Mouse (Mus musculus) megakaryocyte, adult 5-6 weeks (primary cell): Measurements from ENCODE around the gene Pdzd2. TPM values are rescaled to one million over a fixed set of nuclear protein-coding genes. Genes with fewer than 3 reads are reported as not detected.
A peak's percentile ranks its signal among the peaks of the same experiment; 100 is the strongest.

Experiments
- ATAC-seq: 2 replicates; pipeline ENCODE4 v1.8.0; 2016; ENCODE audit warnings: mild to moderate bottlenecking, inconsistent platforms; ENCODE audit not compliant: poor library complexity, severe bottlenecking
- total RNA-seq, 2 experiments: library from RNA; stranded (forward) in 1 of 2; stranded (reverse) in 1 of 2; fragments of 153-499, 151-499 nt in 1 of 2; fragments of 221-1000, 200-1000 nt in 1 of 2; gene quantifications; 2 replicates each; pipeline versions ENCODE4 v1.2.3 to v1.2.4; 2015 to 2017

Gene Pdzd2
- total RNA-seq, 2 experiments from 2014 or later, result 0.22 to 0.59 TPM

DNA sequence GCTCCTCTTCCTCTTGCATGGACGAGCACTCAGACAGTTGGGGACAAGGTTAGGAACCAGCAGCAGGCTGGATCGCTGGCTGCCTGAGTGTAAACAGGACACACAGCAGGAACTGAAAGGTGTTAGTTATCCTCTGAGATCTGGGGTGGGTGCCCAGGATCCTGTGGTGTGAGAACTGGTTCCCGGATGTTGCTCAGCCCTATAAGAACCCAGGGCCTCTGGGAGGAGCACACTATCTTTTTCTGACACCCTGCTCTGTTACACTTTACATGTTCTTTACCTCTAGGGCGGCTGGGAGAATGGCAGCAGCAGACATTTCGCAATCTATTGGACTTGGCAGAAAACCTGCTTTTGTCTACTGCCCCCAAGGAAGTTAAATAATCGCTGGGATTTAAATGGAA is 300.4 kb downstream of the Pdzd2 start:
- peak; percentile 34 for ATAC-seq

DNA sequence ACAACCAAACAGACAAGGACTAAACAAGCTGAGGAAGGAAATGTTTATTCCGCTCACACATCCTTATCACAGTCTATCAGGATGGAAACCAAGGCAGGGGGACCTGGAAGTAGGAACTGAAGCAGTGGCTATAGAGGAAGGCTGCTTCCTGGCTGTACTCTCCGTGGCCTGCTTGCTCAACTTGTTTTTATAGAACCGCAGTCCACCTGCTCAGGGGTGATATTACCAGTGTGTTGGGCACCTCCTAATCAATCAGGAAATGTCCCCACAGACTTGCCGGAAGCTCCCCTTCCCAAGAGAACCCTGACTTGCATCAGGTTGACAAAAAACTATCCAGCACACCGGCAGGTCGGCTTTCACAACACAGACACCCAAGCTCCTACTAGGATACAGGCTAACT is 301.0 kb downstream of the Pdzd2 start:
- peak; percentile 16; the same call in 1 of the 2 replicates for ATAC-seq

DNA sequence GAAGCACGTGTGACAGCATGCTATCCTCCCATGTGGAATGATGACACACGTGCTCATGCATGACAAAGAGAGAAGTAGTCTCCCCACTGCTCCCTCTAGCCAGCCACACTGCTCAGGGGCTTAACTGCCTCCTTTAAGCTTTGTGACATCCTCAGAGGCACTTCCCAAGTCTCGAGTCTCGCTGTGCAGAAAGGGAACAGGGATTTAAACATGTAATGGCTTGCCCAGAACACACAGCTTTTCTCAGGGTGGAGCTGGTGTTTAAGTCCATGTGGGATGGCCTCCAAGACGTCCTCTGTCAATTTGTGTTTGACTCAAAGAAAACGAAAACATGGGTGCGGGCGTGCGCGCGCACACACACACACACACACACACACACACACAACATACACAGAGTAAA is 301.6 kb downstream of the Pdzd2 start:
- ATAC-seq, result 0 out of 2 replicates have a peak, but pooled peaks have one; percentile 13

DNA sequence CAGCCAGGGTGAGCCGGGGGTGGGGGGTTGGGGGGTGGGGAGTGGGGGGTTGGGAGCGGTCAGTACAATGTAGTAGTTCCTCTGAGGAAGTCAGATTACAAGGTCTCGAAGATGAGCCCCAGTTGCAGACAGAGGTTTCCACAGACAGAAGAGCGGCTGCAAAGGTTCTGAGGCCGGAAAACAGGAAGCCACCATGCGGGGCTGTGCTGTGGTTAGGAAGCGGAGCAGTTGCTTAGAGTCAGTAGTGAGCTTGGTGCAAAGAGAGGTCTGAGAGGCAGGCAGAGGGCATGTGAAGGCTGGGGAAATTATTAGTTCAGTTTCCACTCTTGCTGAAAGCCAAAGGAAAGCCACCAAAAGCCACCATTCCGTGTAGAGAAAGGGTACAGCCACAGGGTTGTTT is 303.8 kb downstream of the Pdzd2 start:
- peak; percentile 79 for ATAC-seq

DNA sequence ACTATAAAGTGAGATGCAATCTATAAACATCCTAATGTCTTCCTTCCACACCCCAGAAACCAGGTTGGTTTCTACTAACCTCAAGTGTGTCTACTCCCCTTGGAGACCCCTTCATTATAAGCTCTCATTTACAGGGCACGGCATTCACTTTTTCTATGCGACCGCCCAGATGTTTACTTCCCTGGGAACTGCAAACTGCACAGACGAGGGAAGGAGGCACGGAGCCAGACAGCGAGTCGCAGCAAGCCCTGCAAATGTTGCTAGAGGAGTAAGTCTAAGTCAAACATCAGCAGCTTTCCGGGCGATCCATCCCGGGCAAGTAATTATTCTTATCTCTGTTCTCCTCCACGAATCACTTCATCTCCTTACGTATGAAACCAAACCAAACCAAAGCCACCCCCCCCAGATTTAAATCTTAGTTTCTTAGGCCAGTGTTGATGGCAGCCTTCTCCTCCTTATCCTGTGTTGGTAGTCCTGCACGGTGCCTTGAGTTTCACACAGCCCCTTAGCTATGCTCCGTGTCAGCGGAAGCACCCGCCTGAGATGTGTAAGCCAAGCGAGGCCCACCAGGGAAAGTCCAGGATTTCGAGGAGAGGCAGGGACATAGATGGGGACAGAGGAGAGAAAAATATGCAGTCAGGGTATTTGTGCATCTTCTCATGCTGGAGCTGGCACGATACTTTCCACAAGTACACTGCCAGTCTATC is 305.7 kb downstream of the Pdzd2 start:
- ATAC-seq, result no peak

DNA sequence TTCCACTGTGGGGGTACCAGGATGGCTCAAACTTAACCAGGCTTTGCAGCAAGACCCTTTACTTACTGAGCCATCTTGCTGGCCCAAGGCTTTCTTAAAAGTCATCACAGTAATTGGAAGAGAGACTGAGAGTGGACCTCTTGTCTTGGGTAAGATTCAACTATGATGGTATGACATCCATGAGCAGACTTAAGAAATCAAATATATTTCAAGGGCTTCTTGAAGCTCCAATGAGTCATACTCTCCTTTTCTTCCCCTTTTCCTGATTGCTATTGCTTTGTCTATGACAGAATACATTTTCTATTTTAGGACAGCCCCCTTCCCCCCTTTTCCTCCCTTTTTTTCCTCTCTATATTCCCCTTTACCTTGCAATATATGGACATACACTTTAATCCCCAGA is 306.8 kb downstream of the Pdzd2 start:
- ATAC-seq, result peak; percentile 17; the same call in 1 of the 2 replicates

DNA sequence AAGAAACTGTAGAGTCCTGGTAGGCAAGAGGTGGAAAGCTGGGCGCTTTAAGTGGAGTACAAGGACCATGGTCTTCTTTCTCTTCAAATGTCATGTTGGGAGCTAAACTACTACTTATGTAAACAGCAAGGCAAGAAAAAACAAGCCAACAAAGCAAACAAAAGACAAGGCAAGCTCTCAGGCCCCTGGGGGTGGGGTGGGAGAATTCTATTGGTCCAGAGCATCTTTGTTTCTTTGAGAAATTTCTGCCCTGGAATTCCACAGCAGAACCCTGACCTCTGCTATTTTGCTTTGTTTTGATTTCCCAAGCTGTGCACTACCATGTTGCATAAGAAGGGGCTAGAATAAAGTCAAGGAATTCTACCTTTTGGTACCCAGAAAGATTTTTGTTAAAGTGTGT is 307.4 kb downstream of the Pdzd2 start:
- no peak for ATAC-seq

DNA sequence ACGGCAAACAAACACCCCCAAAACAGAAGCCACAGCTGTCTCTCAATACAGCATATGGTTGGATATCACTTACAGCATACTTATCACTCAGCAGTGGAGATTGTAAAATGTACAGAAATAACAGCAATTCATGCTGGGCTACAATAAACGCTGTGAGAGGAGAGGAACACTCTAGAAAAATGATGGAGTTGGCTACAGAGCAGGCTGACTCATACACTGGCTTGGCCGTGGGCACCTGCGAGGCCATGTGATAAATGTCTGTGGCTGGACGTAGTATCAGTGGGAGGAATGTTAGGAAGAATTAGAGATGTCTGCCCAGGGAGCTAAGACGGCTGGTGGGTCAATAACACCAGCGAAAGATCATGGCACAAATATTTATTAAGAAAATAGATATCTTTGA is 308.0 kb downstream of the Pdzd2 start:
- no peak for ATAC-seq

GRCm38 (mm10) chr15:12431188-12431587 is 308.5 kb downstream of the Pdzd2 start:
- no peak for ATAC-seq

- ATAC-seq, result no peak
These were observed 309.1 kb downstream of the Pdzd2 start for GRCm38 (mm10) chr15:12430670-12431069.

- ATAC-seq, result no peak
These were observed 309.9 kb downstream of the Pdzd2 start for GRCm38 (mm10) chr15:12429572-12430431.

GRCm38 (mm10) chr15:12427818-12428217 is 311.9 kb downstream of the Pdzd2 start:
- no peak for ATAC-seq

DNA sequence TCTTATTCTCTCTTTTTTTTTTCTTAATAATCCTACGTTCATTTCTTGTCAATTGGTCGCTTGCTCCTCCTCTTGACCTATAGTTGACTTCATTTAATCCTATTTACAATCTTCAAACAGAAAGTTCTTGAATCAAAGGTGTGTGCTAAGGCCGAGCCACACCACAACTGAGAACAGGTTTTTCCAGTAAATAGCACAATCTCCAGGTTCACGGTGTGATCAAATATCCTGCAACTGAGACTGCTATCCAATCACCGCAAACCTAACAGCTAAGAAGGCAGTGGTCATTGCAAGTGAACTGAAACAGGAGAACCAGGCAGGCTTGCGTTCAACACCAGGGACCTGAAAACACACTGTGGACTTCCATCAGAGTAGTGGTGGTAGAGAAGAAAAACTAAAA is 313.4 kb downstream of the Pdzd2 start:
- ATAC-seq, result no peak

- no peak for ATAC-seq
These were observed 314.6 kb downstream of the Pdzd2 start for GRCm38 (mm10) chr15:12425049-12425627.

- ATAC-seq, result peak; percentile 84
These were observed 315.5 kb downstream of the Pdzd2 start for GRCm38 (mm10) chr15:12424187-12424586.

DNA sequence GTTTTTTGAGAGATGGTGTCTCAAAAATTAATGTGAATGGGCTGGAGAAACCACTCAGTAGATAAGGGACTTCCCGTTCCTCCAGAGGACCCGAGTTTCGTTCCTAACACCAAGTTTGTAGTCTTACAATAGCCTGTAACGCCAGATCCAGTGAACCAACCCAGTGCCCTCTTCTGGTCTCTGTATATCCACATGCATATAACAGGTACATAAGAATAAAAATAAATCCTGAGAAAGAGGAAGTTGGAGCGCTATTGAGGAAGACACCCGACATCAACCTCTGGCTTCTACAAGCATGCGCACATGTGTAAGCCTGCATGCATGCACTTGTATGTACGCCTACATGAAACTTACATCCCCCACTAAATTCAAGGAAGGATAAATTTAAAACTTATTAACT is 318.8 kb downstream of the Pdzd2 start:
- ATAC-seq, result peak; percentile 44

DNA sequence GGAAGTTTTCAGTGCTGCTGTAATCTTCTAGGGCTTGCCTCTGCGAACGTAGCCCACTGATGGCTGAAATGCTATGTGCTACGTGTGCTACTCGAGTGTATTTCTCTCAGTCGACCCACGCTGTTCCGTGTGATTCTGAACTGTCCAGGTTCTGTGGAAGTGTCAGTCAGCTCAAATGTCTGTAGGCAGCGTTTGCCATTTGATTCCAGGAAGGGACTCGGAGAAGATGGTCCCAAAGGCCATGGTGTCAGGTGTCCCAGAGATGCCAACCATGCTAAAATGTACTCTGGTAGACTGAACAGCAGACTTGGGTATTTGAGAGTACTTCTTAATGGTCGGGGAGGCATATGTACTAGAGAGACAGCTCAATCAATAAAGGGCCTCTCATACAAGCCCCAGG is 319.3 kb downstream of the Pdzd2 start:
- no peak for ATAC-seq

- no peak for ATAC-seq
These were observed 320.3 kb downstream of the Pdzd2 start for GRCm38 (mm10) chr15:12419446-12419845.

- no peak for ATAC-seq
These were observed 324.1 kb downstream of the Pdzd2 start for GRCm38 (mm10) chr15:12415536-12416200.

GRCm38 (mm10) chr15:12414696-12415095 is 325.0 kb downstream of the Pdzd2 start:
- no peak for ATAC-seq

- no peak for ATAC-seq
These were observed 331.5 kb downstream of the Pdzd2 start for GRCm38 (mm10) chr15:12408205-12408604.
